Mouse (Mus musculus) embryonic facial prominence, embryonic 10.5 days (tissue): ENCODE results near the gene Adprm. TPM values are rescaled to one million over a fixed set of nuclear protein-coding genes. Genes with fewer than 3 reads are reported as not detected.
"Not testable (repeated sequence)": the region's sequence is repeated elsewhere in the genome, so short reads cannot be mapped to it uniquely, and the experiment has no call there.

Experiments
- DNase-seq: peaks from one replicate; pipeline ENCODE4 v3.0.0-alpha.2; 2017; ENCODE audit warnings: low spot score
- H3K27ac ChIP-seq: fragments of 300-500 bp; sonication (generic); replicated peaks from 2 replicates; pipeline ENCODE4 v1.5.1; 2016; ENCODE audit warnings: mild to moderate bottlenecking
- H3K27me3 ChIP-seq: fragments of 300-500 bp; sonication (generic); replicated peaks from 2 replicates; pipeline ENCODE4 v1.6.1; 2016; ENCODE audit warnings: low read depth, mild to moderate bottlenecking; ENCODE audit not compliant: poor library complexity, severe bottlenecking
- H3K36me3 ChIP-seq: fragments of 300-500 bp; sonication (generic); replicated peaks from 2 replicates; pipeline ENCODE4 v1.6.1; 2016; ENCODE audit warnings: mild to moderate bottlenecking, moderate library complexity
- H3K4me1 ChIP-seq: fragments of 300-500 bp; sonication (generic); 2 replicates; pipeline ENCODE4 v1.6.1; 2016
- H3K4me3 ChIP-seq: fragments of 300-500 bp; sonication (generic); 2 replicates; pipeline ENCODE4 v1.5.1; 2016; ENCODE audit warnings: mild to moderate bottlenecking, moderate library complexity
- H3K9me3 ChIP-seq: fragments of 300-500 bp; sonication (generic); 2 replicates; pipeline ENCODE4 v1.6.1; 2016; ENCODE audit warnings: mild to moderate bottlenecking
- WGBS: fragments of 180-500 bp; shearing (Covaris S2); methylation state at CpG from one replicate; pipeline ENCODE4 v1.1.7; 2016; 5-methylcytosine and 5-hydroxymethylcytosine counted together
- polyA plus RNA-seq: library from polyadenylated mRNA; unstranded; fragments of >200 nt; fragmentation: Nextera tagmentation; extraction: Ambion mirVana; gene quantifications from 2 replicates; pipeline ENCODE4 v1.2.1, GENCODE M21; 2016

Adprm gene
- polyA plus RNA-seq: 30.4 and 32.6 TPM in 2 replicates

DNA sequence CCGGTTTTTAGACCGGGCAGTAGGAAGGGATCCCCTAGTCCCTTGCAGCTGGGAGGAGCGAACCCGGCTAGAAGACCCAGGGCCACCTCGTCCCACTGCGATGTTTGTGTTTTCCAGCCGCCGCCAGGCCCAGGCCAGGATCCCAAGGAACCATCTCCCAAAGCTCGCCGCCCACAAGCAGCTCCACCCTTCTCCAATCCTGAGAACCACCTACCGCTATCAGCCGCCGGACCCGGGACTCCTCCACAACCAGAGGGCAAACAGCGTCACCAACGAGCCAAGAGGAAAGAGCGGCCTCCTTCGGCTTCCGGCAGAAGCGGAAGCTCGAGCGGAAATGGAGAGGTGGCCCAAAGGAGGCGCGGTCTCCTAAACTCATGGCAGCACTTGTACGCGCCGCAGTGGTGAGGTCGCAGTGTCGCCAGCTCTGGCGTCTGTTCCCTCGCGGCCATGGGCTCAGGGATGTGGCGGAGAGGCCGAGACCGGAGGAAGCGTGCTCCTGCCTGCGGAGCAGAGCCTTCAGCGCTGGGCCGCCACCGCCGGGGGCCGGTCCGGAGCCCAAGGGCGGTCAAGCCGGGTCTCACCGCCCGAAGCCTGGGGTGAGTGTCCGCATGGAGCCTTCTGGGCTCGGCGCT lies at the start of gene Adprm, which contains the start of gene Sco1:
Adprm (minus strand) TSS at position 274 of the 632 bp plus-strand sequence.
Sco1 (plus strand) TSS at position 350 of the 632 bp plus-strand sequence.
- Histone ChIP-seq H3K27me3 (no peaks in the 10 kb centered on the region), H3K36me3 (peaks cover 55% of the 10 kb centered on the region), H3K9me3 (no peaks in the 10 kb centered on the region), H3K4me1 (peaks cover 20% of the 10 kb centered on the region), H3K27ac (peak within 1 kb of the TSS; percentile 86), H3K4me3 (peak within 1 kb of the TSS; percentile 88)
- under 1% methylated on average over 50 of the region's 50 CpGs for WGBS
- DNase-seq: peak; percentile 89

- H3K27me3 ChIP-seq: peaks cover 8% of the 10 kb centered on the region; the same call in 1 of the 2 replicates
- H3K9me3 ChIP-seq: no peaks in the 10 kb centered on the region
- peak; percentile 27 for DNase-seq
- WGBS: 25% methylated on average over 8 of the region's 8 CpGs
- 0 out of 2 replicates have a peak, but pooled peaks cover 3% of the 10 kb centered on the region for H3K4me1 ChIP-seq
- no peak overlapping the region for H3K4me3 ChIP-seq
- no peak overlapping the region for H3K27ac ChIP-seq
- no peaks in the 10 kb centered on the region for H3K36me3 ChIP-seq
Observed at GRCm38 (mm10) chr11:67101713-67102112, 49.3 kb upstream of the Adprm start.

GRCm38 (mm10) chr11:67100169-67100568 lies 47.8 kb upstream of the Adprm start:
- Histone ChIP-seq H3K9me3 (no peaks in the 10 kb centered on the region), H3K27ac (no peak overlapping the region), H3K4me3 (no peak overlapping the region), H3K36me3 (no peaks in the 10 kb centered on the region), H3K4me1 (no peaks in the 10 kb centered on the region), H3K27me3 (peaks cover 8% of the 10 kb centered on the region; the same call in 1 of the 2 replicates)
- WGBS: 35% methylated on average over 6 of the region's 6 CpGs
- peak; percentile 31 for DNase-seq

DNA sequence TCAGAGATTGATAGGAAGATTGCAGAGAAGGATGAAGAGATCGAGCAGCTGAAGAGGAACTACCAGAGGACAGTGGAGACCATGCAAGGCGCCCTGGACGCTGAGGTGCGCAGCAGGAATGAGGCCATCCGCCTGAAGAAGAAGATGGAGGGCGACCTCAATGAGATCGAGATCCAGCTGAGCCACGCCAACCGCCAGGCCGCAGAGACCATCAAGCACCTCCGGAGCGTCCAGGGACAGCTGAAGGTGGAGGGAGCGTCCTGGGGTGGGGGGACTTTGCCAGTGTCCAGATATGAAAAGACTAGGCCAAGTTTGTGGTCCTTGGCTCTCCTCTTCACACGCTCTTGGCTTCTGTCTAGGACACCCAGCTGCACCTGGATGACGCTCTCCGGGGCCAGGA lies 46.8 kb upstream of the Adprm start:
- Histone ChIP-seq H3K4me1 (no peaks in the 10 kb centered on the region), H3K4me3 (no peak overlapping the region), H3K27me3 (peaks cover 8% of the 10 kb centered on the region), H3K27ac (no peak overlapping the region), H3K9me3 (no peaks in the 10 kb centered on the region), H3K36me3 (no peaks in the 10 kb centered on the region)
- no peak for DNase-seq
- 95% methylated on average over 16 of the region's 16 CpGs for WGBS

DNA sequence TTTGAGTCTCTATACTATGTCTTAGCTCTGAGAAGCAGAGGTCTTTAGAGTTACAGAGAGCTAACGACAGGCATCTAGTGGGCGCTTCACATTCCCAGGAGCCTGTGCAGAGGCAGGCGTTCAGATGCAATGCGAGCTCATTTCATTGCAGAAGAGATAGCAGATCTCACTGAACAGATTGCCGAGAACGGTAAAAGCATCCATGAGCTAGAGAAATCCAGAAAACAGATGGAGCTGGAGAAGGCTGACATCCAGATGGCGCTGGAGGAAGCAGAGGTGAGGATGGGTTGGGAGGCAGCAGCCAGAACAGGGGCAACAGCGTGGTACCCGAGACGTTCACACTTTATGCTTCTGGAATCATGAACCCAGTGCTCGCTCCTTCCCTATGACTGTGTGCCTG lies 46.0 kb upstream of the Adprm start:
- H3K27ac ChIP-seq: no peak overlapping the region
- DNase-seq: no peak
- no peak overlapping the region for H3K4me3 ChIP-seq
- no peaks in the 10 kb centered on the region for H3K4me1 ChIP-seq
- H3K9me3 ChIP-seq: no peaks in the 10 kb centered on the region
- WGBS: 87% methylated on average over 11 of the region's 11 CpGs
- H3K27me3 ChIP-seq: peaks cover 8% of the 10 kb centered on the region
- H3K36me3 ChIP-seq: no peaks in the 10 kb centered on the region

DNA sequence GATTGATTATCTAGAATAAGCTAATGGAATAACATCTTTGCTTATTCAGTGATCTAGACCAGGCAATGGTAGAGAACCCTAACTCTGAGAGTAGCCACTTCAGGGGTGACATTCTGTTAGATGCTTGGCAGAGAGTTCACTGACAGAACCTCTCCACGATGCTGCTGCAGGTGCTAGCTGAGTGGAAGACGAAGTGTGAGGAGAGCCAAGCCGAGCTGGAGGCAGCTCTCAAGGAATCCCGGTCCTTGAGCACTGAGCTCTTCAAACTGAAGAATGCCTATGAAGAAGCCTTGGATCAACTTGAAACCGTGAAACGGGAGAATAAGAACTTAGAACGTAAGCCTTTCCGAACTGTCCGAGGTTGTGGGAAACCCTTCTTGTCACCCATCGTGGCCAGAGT lies 45.3 kb upstream of the Adprm start:
- 92% methylated on average over 10 of the region's 10 CpGs for WGBS
- DNase-seq: no peak
- Histone ChIP-seq H3K9me3 (no peaks in the 10 kb centered on the region), H3K4me1 (no peaks in the 10 kb centered on the region), H3K27me3 (peaks cover 11% of the 10 kb centered on the region), H3K36me3 (no peaks in the 10 kb centered on the region), H3K4me3 (no peak overlapping the region), H3K27ac (no peak overlapping the region)

DNA sequence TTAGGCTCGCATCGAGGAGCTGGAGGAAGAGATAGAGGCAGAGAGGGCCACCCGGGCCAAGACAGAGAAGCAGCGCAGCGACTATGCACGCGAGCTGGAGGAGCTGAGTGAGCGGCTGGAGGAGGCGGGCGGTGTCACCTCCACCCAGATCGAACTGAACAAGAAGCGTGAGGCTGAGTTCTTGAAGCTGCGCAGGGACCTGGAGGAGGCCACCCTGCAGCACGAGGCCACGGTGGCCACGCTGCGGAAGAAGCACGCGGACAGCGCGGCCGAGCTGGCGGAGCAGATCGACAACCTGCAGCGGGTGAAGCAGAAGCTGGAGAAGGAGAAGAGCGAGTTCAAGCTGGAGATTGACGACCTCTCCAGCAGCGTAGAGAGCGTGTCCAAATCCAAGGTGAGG lies 42.1 kb upstream of the Adprm start:
- H3K4me1 ChIP-seq: no peaks in the 10 kb centered on the region
- H3K9me3 ChIP-seq: no peaks in the 10 kb centered on the region
- WGBS: 77% methylated on average over 29 of the region's 29 CpGs
- no peaks in the 10 kb centered on the region for H3K36me3 ChIP-seq
- no peak overlapping the region for H3K27ac ChIP-seq
- no peak for DNase-seq
- no peak overlapping the region for H3K4me3 ChIP-seq
- H3K27me3 ChIP-seq: peaks cover 6% of the 10 kb centered on the region

GRCm38 (mm10) chr11:67093652-67094051 lies 41.3 kb upstream of the Adprm start:
- DNase-seq: no peak
- Histone ChIP-seq H3K4me1 (no peaks in the 10 kb centered on the region), H3K36me3 (no peaks in the 10 kb centered on the region), H3K27ac (no peak overlapping the region), H3K27me3 (peaks cover 3% of the 10 kb centered on the region; the same call in 1 of the 2 replicates), H3K9me3 (no peaks in the 10 kb centered on the region), H3K4me3 (no peak overlapping the region)
- 93% methylated on average over 5 of the region's 5 CpGs for WGBS

DNA sequence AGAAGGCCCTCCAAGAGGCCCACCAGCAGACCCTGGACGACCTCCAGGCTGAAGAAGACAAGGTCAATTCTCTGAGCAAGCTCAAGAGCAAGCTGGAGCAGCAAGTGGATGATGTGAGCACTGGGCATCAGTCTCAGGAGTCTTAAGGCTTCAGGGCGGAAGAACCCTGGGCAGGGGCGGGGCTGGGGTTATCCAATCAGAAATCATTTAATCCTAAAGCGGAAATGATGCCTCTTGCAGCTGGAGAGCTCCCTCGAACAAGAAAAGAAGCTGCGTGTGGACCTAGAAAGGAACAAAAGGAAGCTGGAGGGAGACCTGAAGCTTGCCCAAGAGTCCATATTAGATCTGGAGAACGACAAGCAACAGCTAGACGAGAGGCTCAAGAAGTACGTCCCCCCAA lies 40.8 kb upstream of the Adprm start:
- Histone ChIP-seq H3K27me3 (peaks cover 3% of the 10 kb centered on the region; the same call in 1 of the 2 replicates), H3K9me3 (no peaks in the 10 kb centered on the region), H3K4me3 (no peak overlapping the region), H3K36me3 (no peaks in the 10 kb centered on the region), H3K4me1 (no peaks in the 10 kb centered on the region), H3K27ac (no peak overlapping the region)
- DNase-seq: no peak
- WGBS: 80% methylated on average over 9 of the region's 9 CpGs

GRCm38 (mm10) chr11:67092354-67092753 lies 40.0 kb upstream of the Adprm start:
- H3K27ac ChIP-seq, H3K4me3 ChIP-seq, DNase-seq, H3K27me3 ChIP-seq, H3K4me1 ChIP-seq, H3K9me3 ChIP-seq, H3K36me3 ChIP-seq: not testable (repeated sequence)
- 86% methylated on average over 12 of the region's 12 CpGs for WGBS

DNA sequence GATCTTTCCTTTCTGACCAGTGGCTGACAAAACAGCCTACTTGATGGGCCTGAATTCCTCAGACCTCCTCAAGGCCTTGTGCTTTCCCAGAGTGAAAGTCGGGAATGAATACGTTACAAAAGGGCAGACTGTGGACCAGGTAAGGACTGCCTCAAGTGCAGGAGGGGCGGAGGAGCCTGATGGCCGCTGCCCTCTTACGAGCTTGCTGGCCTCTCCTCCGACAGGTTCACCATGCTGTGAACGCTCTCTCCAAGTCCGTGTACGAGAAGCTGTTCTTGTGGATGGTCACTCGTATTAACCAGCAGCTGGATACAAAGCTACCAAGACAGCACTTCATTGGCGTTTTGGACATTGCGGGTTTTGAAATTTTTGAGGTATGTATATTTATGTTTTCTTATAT lies 34.8 kb upstream of the Adprm start:
- WGBS: 89% methylated on average over 12 of the region's 12 CpGs
- DNase-seq: no peak
- no peaks in the 10 kb centered on the region for H3K36me3 ChIP-seq
- peaks cover 37% of the 10 kb centered on the region for H3K27me3 ChIP-seq
- no peaks in the 10 kb centered on the region for H3K9me3 ChIP-seq
- 0 out of 2 replicates have a peak, but pooled peaks cover 6% of the 10 kb centered on the region for H3K4me1 ChIP-seq
- no peak overlapping the region for H3K27ac ChIP-seq
- no peak overlapping the region for H3K4me3 ChIP-seq

DNA sequence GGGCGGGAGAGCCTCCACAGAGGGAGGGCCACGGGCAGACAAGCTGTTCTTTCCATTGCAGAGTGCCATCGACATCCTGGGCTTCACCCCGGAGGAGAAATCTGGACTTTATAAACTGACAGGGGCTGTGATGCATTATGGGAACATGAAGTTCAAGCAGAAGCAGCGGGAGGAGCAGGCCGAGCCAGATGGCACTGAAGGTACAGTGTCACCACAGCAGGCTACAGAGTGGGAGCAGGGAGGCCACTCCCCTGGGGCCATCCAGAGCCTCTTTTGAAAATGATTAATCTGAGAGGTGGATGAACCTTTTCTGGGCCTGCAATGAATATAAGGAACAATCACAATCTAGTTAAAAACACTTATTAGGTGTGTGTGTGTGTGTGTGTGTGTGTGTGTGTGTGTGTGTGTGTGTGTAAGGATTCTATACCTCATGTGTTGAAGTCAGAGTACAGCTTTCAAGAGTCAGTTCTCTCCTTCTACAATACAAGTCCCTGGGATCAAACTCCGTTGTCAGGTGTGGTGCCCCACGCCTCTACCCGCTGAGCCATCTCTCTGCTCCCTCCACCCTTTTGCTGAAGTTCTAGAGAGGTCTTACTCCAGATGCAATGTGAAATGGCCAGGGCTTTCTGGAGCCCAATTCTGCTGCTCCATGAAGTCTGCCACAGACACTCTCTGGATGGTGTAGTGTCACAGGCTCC lies 34.2 kb upstream of the Adprm start:
- no peaks in the 10 kb centered on the region for H3K9me3 ChIP-seq
- H3K27ac ChIP-seq: no peak overlapping the region
- H3K4me3 ChIP-seq: no peak overlapping the region
- no peaks in the 10 kb centered on the region for H3K36me3 ChIP-seq
- H3K4me1 ChIP-seq: peaks cover 7% of the 10 kb centered on the region
- DNase-seq: no peak
- H3K27me3 ChIP-seq: peaks cover 40% of the 10 kb centered on the region
- WGBS: 64% methylated on average over 9 of the region's 9 CpGs

- Histone ChIP-seq H3K9me3 (no peaks in the 10 kb centered on the region), H3K4me3 (no peak overlapping the region), H3K27ac (no peak overlapping the region), H3K4me1 (peaks cover 16% of the 10 kb centered on the region), H3K27me3 (peaks cover 40% of the 10 kb centered on the region), H3K36me3 (no peaks in the 10 kb centered on the region)
- 4% methylated on average over 6 of the region's 6 CpGs for WGBS
- DNase-seq: peak; percentile 76
Observed at GRCm38 (mm10) chr11:67085489-67085888, 33.1 kb upstream of the Adprm start.
